Mouse (Mus musculus) forelimb bud, embryonic 11.5 days (tissue): ENCODE data around the gene Creg2.
"Not testable (repeated sequence)": the region's sequence is repeated elsewhere in the genome, so short reads cannot be mapped to it uniquely, and the experiment has no call there.

Experiments used
- DNase-seq: peaks from one replicate; pipeline ENCODE4 v3.0.0-alpha.2; 2012; ENCODE audit warnings: low read depth, low spot score

Gene Creg2

GRCm38 (mm10) chr1:39597135-39597534 is 54.1 kb downstream of the Creg2 start:
- DNase-seq: not testable (repeated sequence)

GRCm38 (mm10) chr1:39593836-39594235 is 57.4 kb downstream of the Creg2 start:
- DNase-seq: no peak

- DNase-seq: no peak
Measured at GRCm38 (mm10) chr1:39592090-39592489, 59.2 kb downstream of the Creg2 start.

DNA sequence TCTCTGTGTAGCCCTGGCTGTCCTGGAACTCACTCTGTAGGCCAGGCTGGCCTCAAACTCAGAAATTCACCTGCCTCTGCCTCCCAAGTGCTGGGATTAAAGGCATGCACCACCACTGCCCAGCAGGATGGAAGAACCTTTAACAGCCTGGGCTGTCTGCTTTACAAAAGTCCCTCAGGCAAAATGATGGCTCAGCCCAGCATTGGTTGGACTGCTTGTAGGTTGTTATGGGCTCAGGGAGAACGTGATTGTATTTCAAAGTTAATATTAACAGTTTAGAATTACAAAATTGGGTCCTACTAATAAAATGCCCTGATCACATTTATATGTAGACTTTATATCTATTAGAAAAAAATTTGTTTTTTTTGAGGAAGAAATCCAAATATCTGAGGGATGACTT is 59.7 kb downstream of the Creg2 start:
- DNase-seq: not testable (repeated sequence)

- DNase-seq: no peak
Measured at GRCm38 (mm10) chr1:39590193-39590592, 61.1 kb downstream of the Creg2 start.

DNA sequence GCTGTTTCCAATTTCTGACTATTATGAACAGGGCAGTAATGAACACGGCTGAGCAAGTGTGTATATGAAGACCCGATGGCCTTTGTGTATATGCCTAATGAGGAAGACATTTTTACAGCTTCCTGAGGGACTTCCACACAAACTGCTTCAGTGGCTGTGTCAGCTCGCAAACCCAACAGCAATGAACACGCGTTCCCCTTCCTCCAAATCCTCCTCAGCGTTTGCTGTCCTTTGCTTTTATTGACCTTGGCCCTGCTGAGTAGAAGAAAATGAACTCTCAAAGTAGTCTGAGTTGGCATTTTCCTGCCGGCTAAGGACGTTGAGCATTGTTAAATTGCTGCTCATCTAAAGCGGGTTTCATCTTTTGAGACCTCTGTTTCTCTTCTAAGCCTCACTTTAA is 65.9 kb downstream of the Creg2 start:
- DNase-seq: no peak

DNA sequence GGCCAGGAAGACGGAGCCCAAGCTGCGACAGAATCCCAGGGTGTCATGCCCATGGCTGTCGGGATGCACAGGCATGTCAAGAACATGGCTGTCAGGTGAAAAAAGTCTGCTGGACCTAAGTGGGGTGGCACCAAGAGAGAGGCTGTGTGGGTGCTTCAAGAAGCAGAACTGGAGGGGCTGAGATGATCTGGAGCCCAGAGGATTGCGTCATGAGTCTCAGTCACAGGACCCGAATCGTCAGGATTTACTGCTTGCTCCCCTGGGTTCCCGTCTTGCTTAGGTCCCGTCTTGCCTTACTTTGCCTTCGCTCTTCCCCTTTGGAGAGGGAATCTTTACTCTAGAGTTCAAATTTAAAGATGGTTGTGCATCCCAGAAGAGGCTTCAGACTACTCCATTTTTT is 68.1 kb downstream of the Creg2 start:
- DNase-seq: no peak

DNA sequence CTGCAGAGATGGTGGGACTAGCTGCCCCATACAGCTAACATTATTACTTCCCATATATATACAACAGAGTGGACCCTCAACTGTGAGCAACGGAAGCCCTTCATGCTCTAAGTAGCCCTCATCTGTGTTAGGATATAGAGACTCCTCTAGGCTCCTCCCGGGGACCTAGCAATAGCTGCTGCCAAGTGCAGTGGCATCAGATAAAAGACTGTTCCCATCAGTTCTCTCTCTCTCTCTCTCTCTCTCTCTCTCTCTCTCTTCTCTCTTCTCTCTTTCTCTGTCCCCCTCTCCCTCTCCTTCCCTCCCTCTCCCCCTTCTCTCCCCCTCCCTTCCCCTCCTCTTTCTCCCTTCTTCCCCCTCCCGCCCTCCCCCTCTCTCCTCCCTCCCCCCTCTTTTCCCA is 70.1 kb downstream of the Creg2 start:
- DNase-seq: no peak

GRCm38 (mm10) chr1:39579139-39579538 is 72.1 kb downstream of the Creg2 start:
- DNase-seq: no peak

DNA sequence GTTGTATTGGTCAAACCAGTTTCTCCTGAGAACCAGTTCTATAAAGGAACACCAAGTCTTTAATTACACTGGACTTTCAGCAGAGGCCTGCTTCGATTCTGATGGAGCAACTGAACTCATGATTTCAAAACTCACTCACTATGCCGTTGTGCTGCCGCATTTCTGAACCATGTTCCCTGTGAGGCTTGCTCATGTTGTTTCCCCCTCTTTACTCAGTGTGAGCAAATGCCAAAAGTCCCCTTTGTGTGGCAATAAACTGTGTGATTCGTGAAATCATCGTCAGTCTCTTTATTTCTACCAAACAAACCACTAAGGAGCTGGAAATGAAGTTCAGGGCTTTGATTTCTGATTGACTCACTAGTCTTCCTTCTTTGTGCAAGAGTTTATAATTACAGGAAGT is 72.8 kb downstream of the Creg2 start:
- DNase-seq: no peak

DNA sequence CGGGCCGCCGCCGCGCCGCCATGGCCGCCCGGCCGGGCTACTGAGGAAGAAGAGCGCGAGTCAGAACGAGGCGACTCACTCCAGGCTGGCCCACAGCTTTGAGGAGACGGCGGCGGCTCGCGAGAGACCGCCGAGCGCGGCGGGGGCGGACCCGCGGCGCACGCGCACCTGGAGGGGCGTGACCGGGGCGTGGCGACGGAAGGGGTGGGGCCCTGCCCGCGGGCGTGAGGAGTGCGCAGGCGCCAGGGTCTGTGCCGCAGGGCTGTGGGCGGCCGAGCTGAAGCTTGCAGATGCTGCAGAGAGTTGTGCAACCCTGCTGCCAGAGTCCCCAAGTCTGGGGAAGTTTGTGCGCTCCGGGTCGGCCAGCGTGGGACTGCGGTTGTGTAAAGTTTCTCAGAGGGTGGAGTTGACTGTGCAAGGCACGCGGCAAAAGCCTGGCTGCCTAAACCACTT is 74.0 kb downstream of the Creg2 start, which contains the start of gene Rnf149:
Gene Rnf149 (minus strand): TSS at position 153 of the 453 bp plus-strand sequence.
- DNase-seq: peak; percentile 94

GRCm38 (mm10) chr1:39576431-39577243 is 74.6 kb downstream of the Creg2 start:
- DNase-seq: peak; percentile 52

DNA sequence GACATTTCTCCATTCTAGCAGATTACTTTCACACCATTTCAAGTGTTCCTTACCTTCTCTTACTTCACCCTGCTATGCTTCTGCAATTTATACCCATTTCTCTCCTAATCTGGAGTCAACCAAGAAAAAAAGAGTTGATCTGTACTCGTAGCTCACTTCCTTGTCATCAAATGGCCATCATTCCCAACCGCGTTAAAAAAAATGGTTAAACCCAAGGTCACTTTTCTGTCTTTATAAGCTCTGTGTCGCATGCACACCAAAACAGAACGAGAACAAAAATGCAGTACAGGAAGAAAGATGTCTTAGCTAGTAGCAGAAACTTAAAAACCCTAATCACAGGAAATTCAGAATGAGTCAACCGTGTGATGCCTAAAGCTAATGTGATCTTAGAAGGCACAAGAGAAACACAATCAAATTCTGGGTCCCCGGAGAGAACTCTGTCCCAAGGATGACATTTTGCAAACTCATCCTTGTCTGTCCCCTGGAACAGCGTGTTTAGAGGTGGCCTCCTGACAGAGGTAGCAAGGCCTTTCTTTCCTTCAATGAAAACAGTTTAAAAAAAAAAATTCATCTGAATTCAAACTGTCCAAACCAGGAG is 75.4 kb downstream of the Creg2 start:
- DNase-seq: no peak

DNA sequence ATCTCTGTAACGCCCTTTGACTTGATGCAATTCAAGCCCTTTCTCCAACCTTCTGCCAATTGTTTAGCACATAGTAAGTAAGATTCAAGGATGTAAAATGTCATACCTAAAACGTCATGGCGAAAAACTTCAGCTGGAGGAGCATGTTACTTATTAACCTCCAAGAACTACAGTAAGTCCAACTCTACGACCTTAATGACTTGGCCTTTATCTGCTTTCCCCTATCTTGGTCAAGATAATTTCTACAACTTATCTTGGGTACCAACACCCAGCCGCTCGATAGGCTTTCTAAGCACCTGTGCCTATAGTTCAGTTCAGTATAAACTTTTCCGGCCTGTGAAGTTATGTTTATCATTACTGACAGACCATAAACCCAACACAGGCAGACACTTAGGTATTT is 77.4 kb downstream of the Creg2 start:
- no peak for DNase-seq

DNA sequence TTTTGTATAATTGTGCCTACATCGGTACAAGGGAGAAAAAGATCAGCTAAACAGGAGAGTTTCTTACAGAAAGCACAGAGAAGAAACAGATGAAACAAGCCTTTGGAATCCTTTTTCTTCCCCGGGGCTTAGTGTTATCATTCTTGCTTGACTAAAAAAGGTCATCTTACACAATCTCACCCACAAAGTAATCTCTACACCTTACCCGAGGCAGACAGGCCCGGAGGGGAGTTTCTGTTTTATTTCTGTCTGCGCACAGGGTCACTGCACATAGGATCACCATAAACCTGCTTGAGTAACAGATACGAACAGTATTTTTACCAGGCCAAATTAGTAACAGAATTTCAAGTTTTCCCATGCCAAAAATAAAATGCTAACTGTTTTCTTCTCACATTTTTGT is 79.6 kb downstream of the Creg2 start:
- no peak for DNase-seq
